ENCODE assay signal across 13 mouse cellular contexts in genomic region chr9:58305686-58306085, GRCm38 (mm10). TPM values are rescaled to one million over a fixed set of nuclear protein-coding genes. Genes with fewer than 3 reads are reported as not detected.
DNase-seq lines count a peak whose midpoint lies in the region; ATAC-seq lines count a peak whose summit lies in the region.
"Had no signal": no experiment of that assay in that cellular context is flagged by ENCODE, and none has a peak within 500 bp of the region (broad histone marks: within the 10 kb centered on the region; RNA-seq: fewer than 3 reads in every experiment).

No protein-coding gene starts in this region.

- H3K27me3 ChIP-seq in embryonic facial prominence, embryonic 14.5 days (replicated peaks; ENCODE audit: control insufficient read depth, insufficient read depth, low read length) = no peaks in the 10 kb centered on the region
- H3K27me3 ChIP-seq in midbrain, embryonic 11.5 days (ENCODE audit: control insufficient read depth, insufficient read depth, low read length) = 0 out of 2 replicates have a peak, but pooled peaks cover 3% of the 10 kb centered on the region

- H3K9ac ChIP-seq in embryonic facial prominence, embryonic 14.5 days (ENCODE audit: low read depth, low read length) = no peak overlapping the region
- no peak overlapping the region for H3K9ac ChIP-seq in midbrain, embryonic 11.5 days (ENCODE audit: low read length)
- H3K9ac ChIP-seq: hindbrain, embryonic 12.5 days; midbrain, embryonic 12.5 days had no signal

- no peaks in the 10 kb centered on the region for H3K36me3 ChIP-seq in embryonic facial prominence, embryonic 14.5 days (ENCODE audit: control insufficient read depth, insufficient read depth, low read length)
- no peaks in the 10 kb centered on the region for H3K36me3 ChIP-seq in midbrain, embryonic 11.5 days (ENCODE audit: control insufficient read depth, insufficient read depth, low read length)
- H3K36me3 ChIP-seq: hindbrain, embryonic 12.5 days; midbrain, embryonic 12.5 days had no signal

- H3K9me3 ChIP-seq in embryonic facial prominence, embryonic 14.5 days (ENCODE audit: control insufficient read depth, low read length) = no peaks in the 10 kb centered on the region
- no peaks in the 10 kb centered on the region for H3K9me3 ChIP-seq in midbrain, embryonic 11.5 days (ENCODE audit: control insufficient read depth, low read length)
- H3K9me3 ChIP-seq: hindbrain, embryonic 12.5 days; midbrain, embryonic 12.5 days had no signal

- no peak overlapping the region for H3K4me3 ChIP-seq in embryonic facial prominence, embryonic 14.5 days (ENCODE audit: low read depth, low read length)
- no peak overlapping the region for H3K4me3 ChIP-seq in midbrain, embryonic 11.5 days (ENCODE audit: low read depth, low read length)
- H3K4me3 ChIP-seq: hindbrain, embryonic 12.5 days; left cerebral cortex, adult 2 months; midbrain, embryonic 12.5 days had no signal

- H3K4me2 ChIP-seq in embryonic facial prominence, embryonic 14.5 days (ENCODE audit: low read depth, low read length) = no peak overlapping the region
- H3K4me2 ChIP-seq in midbrain, embryonic 11.5 days = no peak overlapping the region
- H3K4me2 ChIP-seq: hindbrain, embryonic 12.5 days; midbrain, embryonic 12.5 days had no signal

- WGBS in embryonic facial prominence, embryonic 14.5 days = 11% methylated on average over 5 of the region's 6 CpGs
- WGBS in midbrain, embryonic 11.5 days = 20% methylated on average over 6 of the region's 6 CpGs

- peaks cover 46% of the 10 kb centered on the region for H3K4me1 ChIP-seq in embryonic facial prominence, embryonic 14.5 days (ENCODE audit: control insufficient read depth, insufficient read depth, low read length)
- H3K4me1 ChIP-seq in midbrain, embryonic 11.5 days (ENCODE audit: control insufficient read depth, insufficient read depth, low read length) = peaks cover 6% of the 10 kb centered on the region

- ATAC-seq in embryonic facial prominence, embryonic 14.5 days (ENCODE audit: low read depth) = peak; percentile 50; the same call in 1 of the 2 replicates
- ATAC-seq in midbrain, embryonic 11.5 days (ENCODE audit: low FRiP score) = no peak
- no peak for ATAC-seq in inflammation-experienced regulatory T-cells, adult 6 months

- H3K27ac ChIP-seq in embryonic facial prominence, embryonic 14.5 days (replicated peaks; ENCODE audit: low read depth, low read length) = peak overlapping the region; percentile 48
- H3K27ac ChIP-seq in midbrain, embryonic 11.5 days (ENCODE audit: low read depth, low read length) = no peak overlapping the region
- H3K27ac ChIP-seq: hindbrain, embryonic 12.5 days; left cerebral cortex, adult 2 months; midbrain, embryonic 12.5 days had no signal

- DNase-seq in heart, adult 18-20 months = peak; percentile 48 to 72
- DNase-seq in heart, postnatal 4 days = no peak
- DNase-seq in NIH3T3 (ENCODE audit: low read depth) = peak; percentile 86
- DNase-seq in embryonic facial prominence, embryonic 14.5 days (ENCODE audit: low spot score) = no peak
- peak; percentile 62 to 80 for DNase-seq in kidney, postnatal 4 days
- no peak for DNase-seq in midbrain, embryonic 11.5 days (ENCODE audit: low spot score, missing footprints)
- DNase-seq in layer of hippocampus, adult 9-11 months = no peak
- DNase-seq: adrenal gland, postnatal 14 days; thymus, postnatal 36 days had no signal

RNA-seq across cellular contexts. Expression of gene Loxl1, which starts 7.3 kb away (rescaled TPM):
- total RNA-seq in heart, adult 18-20 months (2021) = 10 to 100 TPM; 18.3 to 20.2 TPM
- 10 to 100 TPM; 77.2 to 87.1 TPM for total RNA-seq in heart, postnatal 4 days (2021)
- polyA plus RNA-seq in embryonic facial prominence, embryonic 14.5 days (2014; fragmentation: Nextera tagmentation; extraction: Ambion mirVana) = 68.7 and 74.1 TPM in 2 replicates
- 9.9 TPM in 2 replicates for polyA plus RNA-seq in midbrain, embryonic 11.5 days (2014; fragmentation: Nextera tagmentation; extraction: Ambion mirVana)
- polyA plus RNA-seq in inflammation-experienced regulatory T-cells, adult 6 months (2017; shearing (Covaris generic)) = not detected

RNA-seq across cellular contexts. Expression of gene Stoml1, which starts 52.7 kb away (rescaled TPM):
- 10 to 100 TPM; 10.2 to 10.5 TPM for total RNA-seq in heart, adult 18-20 months (2021)
- total RNA-seq in heart, postnatal 4 days (2021) = 10 to 100 TPM; 14.2 to 17.1 TPM
- 25.0 and 34.1 TPM in 2 replicates for polyA plus RNA-seq in embryonic facial prominence, embryonic 14.5 days (2014; fragmentation: Nextera tagmentation; extraction: Ambion mirVana)
- polyA plus RNA-seq in midbrain, embryonic 11.5 days (2014; fragmentation: Nextera tagmentation; extraction: Ambion mirVana) = 27.6 and 29.7 TPM in 2 replicates
- 10 to 100 TPM; 11.9 to 42.4 (median 32.1) TPM for polyA plus RNA-seq in inflammation-experienced regulatory T-cells, adult 6 months (2017; shearing (Covaris generic))

RNA-seq across cellular contexts. Expression of gene Pml, which starts 56.1 kb away (rescaled TPM):
- 1 to 10 TPM; 8.1 to 8.8 TPM for total RNA-seq in heart, adult 18-20 months (2021)
- 10 to 100 TPM; 15.3 to 17.6 TPM for total RNA-seq in heart, postnatal 4 days (2021)
- polyA plus RNA-seq in embryonic facial prominence, embryonic 14.5 days (2014; fragmentation: Nextera tagmentation; extraction: Ambion mirVana) = 14.6 and 15.3 TPM in 2 replicates
- 8.7 and 10.1 TPM in 2 replicates for polyA plus RNA-seq in midbrain, embryonic 11.5 days (2014; fragmentation: Nextera tagmentation; extraction: Ambion mirVana)
- 10 to 100 TPM; 40.6 to 53.9 (median 40.9) TPM for polyA plus RNA-seq in inflammation-experienced regulatory T-cells, adult 6 months (2017; shearing (Covaris generic))

Comparison
In these comparisons a context has a peak if more than half of its experiments do, and no peak if none do; other contexts are left out.
1. DNase-seq: peak in heart, adult 18-20 months (2 of 2), NIH3T3 (single experiment) and kidney, postnatal 4 days (2 of 2); none in heart, postnatal 4 days (single experiment), embryonic facial prominence, embryonic 14.5 days (single experiment), midbrain, embryonic 11.5 days (single experiment) and layer of hippocampus, adult 9-11 months (single experiment).
2. RNA of gene Loxl1, which starts 7.3 kb away (polyA plus RNA-seq): 68.7 to 74.1 TPM in embryonic facial prominence, embryonic 14.5 days and 9.9 TPM in midbrain, embryonic 11.5 days; not detected in inflammation-experienced regulatory T-cells, adult 6 months; every median in the first group is over 10 times any median in the second.